Mouse (Mus musculus): Measurements from ENCODE around the gene Sh3d21. TPM values are rescaled to one million over a fixed set of nuclear protein-coding genes. Genes with fewer than 3 reads are reported as not detected.
A peak's percentile ranks its signal among the peaks of the same experiment; 100 is the strongest.

Gene Sh3d21
- 2.5 and 2.7 TPM in 2 replicates for polyA plus RNA-seq (2014; fragmentation: Nextera tagmentation; extraction: Ambion mirVana)

- peaks cover 29% of the 10 kb centered on the region for H3K36me3 ChIP-seq (ENCODE audit: control insufficient read depth, insufficient read depth, low read length)
- peak within 1 kb of the TSS; percentile 93 for H3K4me2 ChIP-seq (ENCODE audit: low read length)
- peak within 1 kb of the TSS; percentile 84 for H3K9ac ChIP-seq (ENCODE audit: low read length)
- 4% methylated on average over 22 of the region's 22 CpGs for WGBS
- H3K27me3 ChIP-seq (ENCODE audit: control insufficient read depth, insufficient read depth, low read length) = no peaks in the 10 kb centered on the region
- peak; percentile 53 for ATAC-seq (ENCODE audit: insufficient number of reproducible peaks, insufficient read depth, low FRiP score, low read depth)
- peaks cover 7 to 17% of the 10 kb centered on the region in 2 experiments for H3K4me1 ChIP-seq (ENCODE audit: control insufficient read depth in 2 of 2, insufficient read depth in 2 of 2, low read length in 2 of 2)
- H3K4me3 ChIP-seq (ENCODE audit: control insufficient read depth in 1 of 2, insufficient read depth in 1 of 2, low read depth in 1 of 2, low read length in 2 of 2) = peak within 1 kb of the TSS; percentile 55
- no peaks in the 10 kb centered on the region for H3K9me3 ChIP-seq (ENCODE audit: control insufficient read depth, low read length)
- peak within 1 kb of the TSS; percentile 24 to 68 for H3K27ac ChIP-seq (replicated peaks in 1 of 2; ENCODE audit: control insufficient read depth in 1 of 2, insufficient read depth in 1 of 2, low read depth in 2 of 2, low read length in 2 of 2)
Measured at GRCm38 (mm10) chr4:126163067-126163659, at the start of gene Sh3d21. Sh3d21 (minus strand) TSS chr4:126163491.

GRCm38 (mm10) chr4:126207081-126207480, 43.8 kb upstream of the Sh3d21 start:
- ATAC-seq (ENCODE audit: insufficient number of reproducible peaks, insufficient read depth, low FRiP score, low read depth) = no peak
- H3K27me3 ChIP-seq (ENCODE audit: control insufficient read depth, insufficient read depth, low read length) = no peaks in the 10 kb centered on the region
- H3K9ac ChIP-seq (ENCODE audit: low read length) = no peak overlapping the region
- peaks cover 3 to 10% of the 10 kb centered on the region in 2 experiments; a peak in 2 of 4 replicates for H3K4me1 ChIP-seq (ENCODE audit: control insufficient read depth in 2 of 2, insufficient read depth in 2 of 2, low read length in 2 of 2)
- H3K9me3 ChIP-seq (ENCODE audit: control insufficient read depth, low read length) = no peaks in the 10 kb centered on the region
- H3K4me3 ChIP-seq (ENCODE audit: control insufficient read depth in 1 of 2, insufficient read depth in 1 of 2, low read depth in 1 of 2, low read length in 2 of 2) = no peak overlapping the region
- no peaks in the 10 kb centered on the region for H3K36me3 ChIP-seq (ENCODE audit: control insufficient read depth, insufficient read depth, low read length)
- WGBS = 50% methylated on average over 6 of the region's 6 CpGs
- no peak overlapping the region for H3K4me2 ChIP-seq (ENCODE audit: low read length)
- H3K27ac ChIP-seq (replicated peaks in 1 of 2; ENCODE audit: control insufficient read depth in 1 of 2, insufficient read depth in 1 of 2, low read depth in 2 of 2, low read length in 2 of 2) = no peak overlapping the region

- Histone ChIP-seq H3K9me3 (ENCODE audit: control insufficient read depth, low read length) (no peaks in the 10 kb centered on the region), H3K4me1 (ENCODE audit: control insufficient read depth in 2 of 2, insufficient read depth in 2 of 2, low read length in 2 of 2) (peaks cover 6 to 17% of the 10 kb centered on the region in 2 experiments; a peak in 3 of 4 replicates), H3K9ac (ENCODE audit: low read length) (no peak overlapping the region), H3K27ac (replicated peaks in 1 of 2; ENCODE audit: control insufficient read depth in 1 of 2, insufficient read depth in 1 of 2, low read depth in 2 of 2, low read length in 2 of 2) (no peak overlapping the region), H3K4me2 (ENCODE audit: low read length) (no peak overlapping the region), H3K27me3 (ENCODE audit: control insufficient read depth, insufficient read depth, low read length) (no peaks in the 10 kb centered on the region), H3K4me3 (ENCODE audit: control insufficient read depth in 1 of 2, insufficient read depth in 1 of 2, low read depth in 1 of 2, low read length in 2 of 2) (no peak overlapping the region), H3K36me3 (ENCODE audit: control insufficient read depth, insufficient read depth, low read length) (no peaks in the 10 kb centered on the region)
- ATAC-seq (ENCODE audit: insufficient number of reproducible peaks, insufficient read depth, low FRiP score, low read depth) = no peak
- WGBS = 76% methylated on average over 1 of the region's 1 CpGs
Measured at GRCm38 (mm10) chr4:126205386-126205785, 42.1 kb upstream of the Sh3d21 start.

GRCm38 (mm10) chr4:126204661-126205230, 41.5 kb upstream of the Sh3d21 start:
- 70% methylated on average over 12 of the region's 12 CpGs for WGBS
- Histone ChIP-seq H3K9me3 (ENCODE audit: control insufficient read depth, low read length) (no peaks in the 10 kb centered on the region), H3K36me3 (ENCODE audit: control insufficient read depth, insufficient read depth, low read length) (no peaks in the 10 kb centered on the region), H3K4me3 (ENCODE audit: control insufficient read depth in 1 of 2, insufficient read depth in 1 of 2, low read depth in 1 of 2, low read length in 2 of 2) (no peak overlapping the region), H3K9ac (ENCODE audit: low read length) (no peak overlapping the region), H3K4me2 (ENCODE audit: low read length) (no peak overlapping the region), H3K4me1 (ENCODE audit: control insufficient read depth in 2 of 2, insufficient read depth in 2 of 2, low read length in 2 of 2) (peaks cover 6 to 24% of the 10 kb centered on the region in 2 experiments; a peak in 3 of 4 replicates), H3K27me3 (ENCODE audit: control insufficient read depth, insufficient read depth, low read length) (no peaks in the 10 kb centered on the region), H3K27ac (replicated peaks in 1 of 2; ENCODE audit: control insufficient read depth in 1 of 2, insufficient read depth in 1 of 2, low read depth in 2 of 2, low read length in 2 of 2) (no peak overlapping the region)
- no peak for ATAC-seq (ENCODE audit: insufficient number of reproducible peaks, insufficient read depth, low FRiP score, low read depth)

- ATAC-seq (ENCODE audit: insufficient number of reproducible peaks, insufficient read depth, low FRiP score, low read depth) = no peak
- WGBS = 81% methylated on average over 8 of the region's 8 CpGs
- Histone ChIP-seq H3K4me3 (ENCODE audit: control insufficient read depth in 1 of 2, insufficient read depth in 1 of 2, low read depth in 1 of 2, low read length in 2 of 2) (no peak overlapping the region), H3K36me3 (ENCODE audit: control insufficient read depth, insufficient read depth, low read length) (peaks cover 4% of the 10 kb centered on the region; the same call in 1 of the 2 replicates), H3K9ac (ENCODE audit: low read length) (no peak overlapping the region), H3K27ac (replicated peaks in 1 of 2; ENCODE audit: control insufficient read depth in 1 of 2, insufficient read depth in 1 of 2, low read depth in 2 of 2, low read length in 2 of 2) (no peak overlapping the region), H3K9me3 (ENCODE audit: control insufficient read depth, low read length) (no peaks in the 10 kb centered on the region), H3K27me3 (ENCODE audit: control insufficient read depth, insufficient read depth, low read length) (no peaks in the 10 kb centered on the region), H3K4me2 (ENCODE audit: low read length) (no peak overlapping the region), H3K4me1 (ENCODE audit: control insufficient read depth in 2 of 2, insufficient read depth in 2 of 2, low read length in 2 of 2) (peaks cover 8 to 31% of the 10 kb centered on the region in 2 experiments)
Measured at GRCm38 (mm10) chr4:126204016-126204415, 40.7 kb upstream of the Sh3d21 start.

- Histone ChIP-seq H3K4me3 (ENCODE audit: control insufficient read depth in 1 of 2, insufficient read depth in 1 of 2, low read depth in 1 of 2, low read length in 2 of 2) (peak overlapping the region; percentile 51 to 69; a peak in 3 of 4 replicates), H3K27ac (replicated peaks in 1 of 2; ENCODE audit: control insufficient read depth in 1 of 2, insufficient read depth in 1 of 2, low read depth in 2 of 2, low read length in 2 of 2) (peak overlapping the region; percentile 96 to 98), H3K4me2 (ENCODE audit: low read length) (peak overlapping the region; percentile 71), H3K9ac (ENCODE audit: low read length) (peak overlapping the region; percentile 74), H3K4me1 (ENCODE audit: control insufficient read depth in 2 of 2, insufficient read depth in 2 of 2, low read length in 2 of 2) (peaks cover 10 to 37% of the 10 kb centered on the region in 2 experiments), H3K36me3 (ENCODE audit: control insufficient read depth, insufficient read depth, low read length) (peaks cover 9% of the 10 kb centered on the region; the same call in 1 of the 2 replicates), H3K9me3 (ENCODE audit: control insufficient read depth, low read length) (no peaks in the 10 kb centered on the region), H3K27me3 (ENCODE audit: control insufficient read depth, insufficient read depth, low read length) (no peaks in the 10 kb centered on the region)
- no peak for ATAC-seq (ENCODE audit: insufficient number of reproducible peaks, insufficient read depth, low FRiP score, low read depth)
- 79% methylated on average over 10 of the region's 10 CpGs for WGBS
Measured at GRCm38 (mm10) chr4:126203336-126203895, 40.1 kb upstream of the Sh3d21 start.

GRCm38 (mm10) chr4:126202303-126203181, 39.3 kb upstream of the Sh3d21 start, which contains the start of gene Thrap3:
Thrap3 (minus strand) TSS chr4:126202760.
- Histone ChIP-seq H3K27me3 (ENCODE audit: control insufficient read depth, insufficient read depth, low read length) (no peaks in the 10 kb centered on the region), H3K4me2 (ENCODE audit: low read length) (peak within 1 kb of the TSS; percentile 84), H3K36me3 (ENCODE audit: control insufficient read depth, insufficient read depth, low read length) (peaks cover 9% of the 10 kb centered on the region; the same call in 1 of the 2 replicates), H3K4me1 (ENCODE audit: control insufficient read depth in 2 of 2, insufficient read depth in 2 of 2, low read length in 2 of 2) (peaks cover 11 to 45% of the 10 kb centered on the region in 2 experiments), H3K9me3 (ENCODE audit: control insufficient read depth, low read length) (no peaks in the 10 kb centered on the region), H3K4me3 (ENCODE audit: control insufficient read depth in 1 of 2, insufficient read depth in 1 of 2, low read depth in 1 of 2, low read length in 2 of 2) (peak within 1 kb of the TSS; percentile 69 to 79), H3K9ac (ENCODE audit: low read length) (peak within 1 kb of the TSS; percentile 86), H3K27ac (replicated peaks in 1 of 2; ENCODE audit: control insufficient read depth in 1 of 2, insufficient read depth in 1 of 2, low read depth in 2 of 2, low read length in 2 of 2) (peak within 1 kb of the TSS; percentile 97 to 98)
- WGBS = under 1% methylated on average over 68 of the region's 75 CpGs
- peak; percentile 97 for ATAC-seq (ENCODE audit: insufficient number of reproducible peaks, insufficient read depth, low FRiP score, low read depth)

All from heart, embryonic 14.5 days (tissue).